Mouse (Mus musculus) CH12.LX (cell line): ENCODE measurements around the gene Wnt1. TPM values are rescaled to one million over a fixed set of nuclear protein-coding genes. Genes with fewer than 3 reads are reported as not detected.
"Not testable (repeated sequence)": the region's sequence is repeated elsewhere in the genome, so short reads cannot be mapped to it uniquely, and the experiment has no call there.

Experiments
- DNase-seq: peaks from one replicate; pipeline ENCODE4 v3.0.0-alpha.2; 2013; ENCODE audit errors: extremely low read depth
- H3K27ac ChIP-seq: 2 replicates; pipeline ENCODE4 v1.5.1; 2012; ENCODE audit warnings: low read depth, mild to moderate bottlenecking, control low read depth, moderate library complexity; ENCODE audit not compliant: insufficient read depth
- H3K27me3 ChIP-seq: replicated peaks from 2 replicates; pipeline ENCODE3; 2012; ENCODE audit warnings: inconsistent platforms
- H3K36me3 ChIP-seq, 2 experiments: replicated peaks in 1 of 2; 2 replicates each; pipeline versions ENCODE3 to v1.6.1; 2012; ENCODE audit warnings: inconsistent platforms in 1 of 2, low read length in 1 of 2, mild to moderate bottlenecking in 1 of 2, mixed read lengths in 1 of 2, moderate library complexity in 1 of 2; ENCODE audit not compliant: control insufficient read depth in 1 of 2, insufficient read depth in 1 of 2
- H3K4me1 ChIP-seq, 2 experiments: 2 replicates each; pipeline ENCODE4 v1.6.1; 2012; ENCODE audit warnings: inconsistent platforms in 1 of 2, moderate library complexity in 1 of 2; ENCODE audit not compliant: insufficient read depth in 2 of 2, control insufficient read depth in 1 of 2
- H3K4me2 ChIP-seq: 2 replicates; pipeline ENCODE4 v1.6.1; 2012; ENCODE audit warnings: low read depth, mild to moderate bottlenecking, control low read depth; ENCODE audit not compliant: poor library complexity, insufficient read depth, severe bottlenecking
- H3K4me3 ChIP-seq, 3 experiments: fragments of 150-350 bp in 1 of 3; sonication (generic) in 1 of 3; replicated peaks in 1 of 3; 2 replicates each; pipeline versions ENCODE3 to v1.5.1; 2011 to 2012; ENCODE audit warnings: low read depth in 2 of 3, low read length in 2 of 3, mild to moderate bottlenecking in 2 of 3, moderate library complexity in 2 of 3, control low read depth in 1 of 3, improper control_type of control experiment in 1 of 3, inconsistent platforms in 1 of 3, mixed read lengths in 1 of 3; ENCODE audit not compliant: poor library complexity in 1 of 3
- H3K79me2 ChIP-seq: replicated peaks from 2 replicates; pipeline ENCODE4 v1.6.1; 2012; ENCODE audit warnings: mild to moderate bottlenecking, moderate library complexity; ENCODE audit not compliant: control insufficient read depth, poor library complexity, insufficient read depth, severe bottlenecking; ENCODE audit errors: extremely low read depth
- H3K9ac ChIP-seq: 2 replicates; pipeline ENCODE4 v1.6.1; 2012; ENCODE audit warnings: low read depth, mild to moderate bottlenecking, control low read depth, moderate library complexity; ENCODE audit not compliant: insufficient read depth
- H3K9me3 ChIP-seq: replicated peaks from 2 replicates; pipeline ENCODE3; 2012; ENCODE audit warnings: low read length, inconsistent platforms, mixed read lengths
- BHLHE40 ChIP-seq: IDR thresholded peaks from 2 replicates; pipeline ENCODE4 v1.6.1; 2011; ENCODE audit warnings: mild to moderate bottlenecking, low read depth, low read length, improper control_type of control experiment
- CTCF ChIP-seq, 2 experiments: IDR thresholded peaks in 1 of 2; conservative IDR thresholded peaks in 1 of 2; 2 replicates each; pipeline ENCODE4 v1.5.1; 2011 to 2012; ENCODE audit warnings: low read depth in 2 of 2, low read length in 2 of 2, improper control_type of control experiment in 1 of 2, inconsistent platforms in 1 of 2, mild to moderate bottlenecking in 1 of 2, moderate library complexity in 1 of 2
- E2F4 ChIP-seq: IDR thresholded peaks from 2 replicates; pipeline ENCODE4 v1.6.1; 2011; ENCODE audit warnings: low read depth, low read length, improper control_type of control experiment; ENCODE audit not compliant: insufficient replicate concordance
- EP300 ChIP-seq: IDR thresholded peaks from 2 replicates; pipeline ENCODE4 v1.6.1; 2011; ENCODE audit warnings: low read length, improper control_type of control experiment
- JUN ChIP-seq: IDR thresholded peaks from 2 replicates; pipeline ENCODE4 v1.6.1; 2011; ENCODE audit warnings: low read depth, mild to moderate bottlenecking, low read length, improper control_type of control experiment, moderate library complexity; ENCODE audit not compliant: insufficient read depth
- JUND ChIP-seq: conservative IDR thresholded peaks from 2 replicates; pipeline ENCODE4 v1.6.1; 2011; ENCODE audit warnings: low read depth, low read length, improper control_type of control experiment
- MEF2A ChIP-seq: IDR thresholded peaks from 2 replicates; pipeline ENCODE4 v1.6.1; 2014; ENCODE audit warnings: low read depth, mild to moderate bottlenecking, inconsistent platforms, low read length, improper control_type of control experiment, borderline replicate concordance
- NELFE ChIP-seq: IDR thresholded peaks from 2 replicates; pipeline ENCODE4 v1.6.1; 2011; ENCODE audit warnings: low read depth, low read length, improper control_type of control experiment
- SIN3A ChIP-seq: IDR thresholded peaks from 2 replicates; pipeline ENCODE4 v1.6.1; 2012; ENCODE audit warnings: low read length, improper control_type of control experiment, inconsistent platforms
- USF2 ChIP-seq: conservative IDR thresholded peaks from 2 replicates; pipeline ENCODE4 v1.6.1; 2011; ENCODE audit warnings: low read depth, low read length, improper control_type of control experiment
- ZKSCAN1 ChIP-seq: IDR thresholded peaks from 2 replicates; pipeline ENCODE4 v1.6.1; 2012; ENCODE audit warnings: low read depth, inconsistent platforms, low read length, improper control_type of control experiment, borderline replicate concordance
- ZMIZ1 ChIP-seq: IDR thresholded peaks from 2 replicates; pipeline ENCODE4 v1.6.1; 2012; ENCODE audit warnings: low read depth, mild to moderate bottlenecking, inconsistent platforms, low read length, improper control_type of control experiment
- ZNF384 ChIP-seq: IDR thresholded peaks from 2 replicates; pipeline ENCODE4 v1.6.1; 2012; ENCODE audit warnings: low read depth, low read length, improper control_type of control experiment, inconsistent platforms
- dilution Hi-C: fragments of 300-500 bp; cut with MboI; formaldehyde crosslinking; loops from 2 replicates; pipeline ENCODE4 v1.14.3; 2020; ENCODE audit warnings: low sequenced_read_pairs; ENCODE audit not compliant: extremely low pct_unique_long_range_greater_than_20kb, extremely low pct_ligation_motif_present
- in situ Hi-C: fragments of 300-500 bp; cut with MboI; formaldehyde crosslinking; loops from 3 replicates; pipeline ENCODE4 v1.14.3; 2019; ENCODE audit warnings: low sequenced_read_pairs, low pct_ligation_motif_present, low pct_unique_long_range_greater_than_20kb, mixed read lengths
- polyA plus RNA-seq: library from polyadenylated mRNA; unstranded; fragments of >175 nt; gene quantifications from 2 replicates; pipeline ENCODE4 v1.2.1, GENCODE M21; 2012; ENCODE audit warnings: low read depth; ENCODE audit not compliant: insufficient read length
- total RNA-seq, 2 experiments: library from RNA; depleted of rRNA; stranded (reverse); fragments of 300-350 nt in 1 of 2; fragments of >200 nt in 1 of 2; gene quantifications; 2 replicates each; pipeline ENCODE4 v1.2.3; 2012 to 2014

Wnt1 gene
- total and polyA plus RNA-seq, 3 experiments: not detected

- peaks cover 14% of the 10 kb centered on the region for H3K9me3 ChIP-seq
- H3K36me3 ChIP-seq: peaks cover 21 to 42% of the 10 kb centered on the region in 2 experiments
- peak in 1 of 2 experiments; percentile 23; a peak in 1 of 4 replicates for TF ChIP-seq CTCF (conservative IDR thresholded peaks at IDR 0.05 in 1 of 2, IDR thresholded peaks at IDR 0.05 in 1 of 2; ENCODE audit: low read depth in 2 of 2, low read length in 2 of 2)
- in situ Hi-C loops, H3K4me2 ChIP-seq, dilution Hi-C loops, H3K4me3 ChIP-seq, H3K27ac ChIP-seq, H3K9ac ChIP-seq, H3K79me2 ChIP-seq, DNase-seq: not testable (repeated sequence)
- peaks cover 5 to 16% of the 10 kb centered on the region in 2 experiments; a peak in 2 of 4 replicates for H3K4me1 ChIP-seq
- H3K27me3 ChIP-seq: peaks cover 37% of the 10 kb centered on the region
Observed at GRCm38 (mm10) chr15:98810212-98810611, 20.6 kb downstream of the Wnt1 start.

GRCm38 (mm10) chr15:98812741-98813424 is 23.2 kb downstream of the Wnt1 start:
- Histone ChIP-seq H3K9me3 (no peaks in the 10 kb centered on the region), H3K4me1 (peaks cover 4 to 13% of the 10 kb centered on the region in 2 experiments; a peak in 2 of 4 replicates), H3K9ac (no peak overlapping the region), H3K79me2 (no peaks in the 10 kb centered on the region), H3K36me3 (peaks cover 27 to 59% of the 10 kb centered on the region in 2 experiments), H3K27me3 (peaks cover 12% of the 10 kb centered on the region), H3K4me2 (no peak overlapping the region), H3K27ac (no peak overlapping the region), H3K4me3 (no peak overlapping the region)
- in situ Hi-C loops: no loop called here
- no peak for DNase-seq
- dilution Hi-C loops: no loop called here
- TF ChIP-seq JUND: no peak
- TF ChIP-seq E2F4: no peak
- no peak for TF ChIP-seq SIN3A
- TF ChIP-seq ZKSCAN1: no peak
- TF ChIP-seq NELFE: no peak
- no peak for TF ChIP-seq JUN
- TF ChIP-seq BHLHE40: no peak
- TF ChIP-seq ZMIZ1: no peak
- TF ChIP-seq USF2: no peak
- no peak for TF ChIP-seq MEF2A

GRCm38 (mm10) chr15:98818171-98818570 is 28.5 kb downstream of the Wnt1 start:
- no peaks in the 10 kb centered on the region for H3K4me1 ChIP-seq
- no peaks in the 10 kb centered on the region for H3K79me2 ChIP-seq
- H3K27me3 ChIP-seq: no peaks in the 10 kb centered on the region
- dilution Hi-C loops: no loop called here
- H3K36me3 ChIP-seq: peaks cover 26 to 81% of the 10 kb centered on the region in 2 experiments
- TF ChIP-seq EP300 (no peak), ZNF384 (peak; percentile 69), CTCF (conservative IDR thresholded peaks at IDR 0.05 in 1 of 2, IDR thresholded peaks at IDR 0.05 in 1 of 2; ENCODE audit: low read depth in 2 of 2, low read length in 2 of 2) (peak in 1 of 2 experiments; percentile 17; a peak in 2 of 4 replicates)
- no peak for DNase-seq
- in situ Hi-C loops: no loop called here
- no peak overlapping the region for H3K4me3 ChIP-seq
- no peaks in the 10 kb centered on the region for H3K9me3 ChIP-seq
- H3K9ac ChIP-seq: no peak overlapping the region
- no peak overlapping the region for H3K27ac ChIP-seq
- no peak overlapping the region for H3K4me2 ChIP-seq
